In genomic region chr6:81972595-81972994, GRCm38 (mm10) we compare ENCODE assay signal across 21 mouse cellular contexts. TPM values are rescaled to one million over a fixed set of nuclear protein-coding genes. Genes with fewer than 3 reads are reported as not detected.
DNase-seq lines count a peak whose midpoint lies in the region; ATAC-seq and TF ChIP-seq lines count a peak whose summit lies in the region.
"Had no signal": no experiment of that assay in that cellular context is flagged by ENCODE, and none has a peak within 500 bp of the region (broad histone marks: within the 10 kb centered on the region; RNA-seq: fewer than 3 reads in every experiment).

No protein-coding gene starts in this region.

- H3K36me3 ChIP-seq in kidney, embryonic 15.5 days: no peaks in the 10 kb centered on the region
- H3K36me3 ChIP-seq in kidney, adult 2 months (ENCODE audit: control insufficient read depth, insufficient read depth, low read length): no peaks in the 10 kb centered on the region
- H3K36me3 ChIP-seq in kidney, embryonic 16.5 days (ENCODE audit: insufficient read depth, low read length): no peaks in the 10 kb centered on the region
- no peaks in the 10 kb centered on the region for H3K36me3 ChIP-seq in midbrain, embryonic 11.5 days (ENCODE audit: control insufficient read depth, insufficient read depth, low read length)
- no peaks in the 10 kb centered on the region for H3K36me3 ChIP-seq in midbrain, embryonic 16.5 days (ENCODE audit: control insufficient read depth, insufficient read depth, low read length)
- H3K36me3 ChIP-seq: G1E had no signal

- H3K9me3 ChIP-seq in kidney, embryonic 15.5 days (replicated peaks): no peaks in the 10 kb centered on the region
- H3K9me3 ChIP-seq in kidney, embryonic 16.5 days (ENCODE audit: low read length): no peaks in the 10 kb centered on the region
- H3K9me3 ChIP-seq in midbrain, embryonic 11.5 days (ENCODE audit: control insufficient read depth, low read length): no peaks in the 10 kb centered on the region
- H3K9me3 ChIP-seq in midbrain, embryonic 16.5 days (replicated peaks; ENCODE audit: control insufficient read depth, low read length, poor library complexity, severe bottlenecking): no peaks in the 10 kb centered on the region
- H3K9me3 ChIP-seq: G1E had no signal

- DNase-seq in heart, adult 11 months: peak; percentile 48
- DNase-seq in heart, adult 8-10 months (ENCODE audit: low spot score): no peak
- no peak for DNase-seq in kidney, adult 2 months
- DNase-seq in kidney, postnatal 25 days: no peak
- DNase-seq in midbrain, embryonic 11.5 days (ENCODE audit: low spot score, missing footprints): peak; percentile 73
- DNase-seq: adrenal gland, adult 2 months; adrenal gland, adult 8-10 months; adrenal gland, postnatal 10 days; adrenal gland, postnatal 14 days; adrenal gland, postnatal 25 days; adrenal gland, postnatal 36 days; B cell, adult 2 months; cerebellum, adult 11 months; cerebellum, adult 11-12 months had no signal

- 56% methylated on average over 8 of the region's 8 CpGs for WGBS in kidney, embryonic 15.5 days
- WGBS in kidney, adult 2 months: 62% methylated on average over 8 of the region's 8 CpGs
- 52% methylated on average over 8 of the region's 8 CpGs for WGBS in kidney, embryonic 16.5 days
- WGBS in midbrain, embryonic 11.5 days: 88% methylated on average over 8 of the region's 8 CpGs
- WGBS in midbrain, embryonic 16.5 days: 87% methylated on average over 8 of the region's 8 CpGs

- TF ChIP-seq CTCF in kidney, adult 2 months (conservative IDR thresholded peaks at IDR 0.05; ENCODE audit: insufficient read depth, insufficient read length, low read depth, low read length): no peak

- H3K27me3 ChIP-seq in kidney, embryonic 15.5 days: no peaks in the 10 kb centered on the region
- no peaks in the 10 kb centered on the region for H3K27me3 ChIP-seq in kidney, adult 2 months (replicated peaks; ENCODE audit: control insufficient read depth, insufficient read depth, low read length)
- no peaks in the 10 kb centered on the region for H3K27me3 ChIP-seq in kidney, embryonic 16.5 days (ENCODE audit: insufficient read depth, low read length)
- no peaks in the 10 kb centered on the region; the same call in none of the 2 replicates for H3K27me3 ChIP-seq in midbrain, embryonic 11.5 days (ENCODE audit: control insufficient read depth, insufficient read depth, low read length)
- H3K27me3 ChIP-seq in midbrain, embryonic 16.5 days (ENCODE audit: control insufficient read depth, insufficient read depth, low read depth, low read length): no peaks in the 10 kb centered on the region; the same call in 1 of the 2 replicates
- H3K27me3 ChIP-seq: Patski had no signal

- H3K9ac ChIP-seq in kidney, embryonic 15.5 days: no peak overlapping the region
- no peak overlapping the region for H3K9ac ChIP-seq in kidney, embryonic 16.5 days (replicated peaks; ENCODE audit: low read length)
- no peak overlapping the region for H3K9ac ChIP-seq in midbrain, embryonic 11.5 days (ENCODE audit: low read length)
- H3K9ac ChIP-seq in midbrain, embryonic 16.5 days (ENCODE audit: low read depth, low read length): no peak overlapping the region

- no peak overlapping the region for H3K27ac ChIP-seq in kidney, embryonic 15.5 days
- no peak overlapping the region for H3K27ac ChIP-seq in kidney, adult 2 months (ENCODE audit: insufficient read depth, low read depth, low read length)
- no peak overlapping the region for H3K27ac ChIP-seq in kidney, embryonic 16.5 days (ENCODE audit: low read length)
- no peak overlapping the region for H3K27ac ChIP-seq in midbrain, embryonic 11.5 days (ENCODE audit: low read depth, low read length)
- no peak overlapping the region for H3K27ac ChIP-seq in midbrain, embryonic 16.5 days (ENCODE audit: low read length)

- TF ChIP-seq POLR2A in kidney, adult 2 months (IDR thresholded peaks at IDR 0.05; ENCODE audit: low read depth, low read length): no peak

- no peaks in the 10 kb centered on the region for H3K4me1 ChIP-seq in kidney, embryonic 15.5 days
- no peaks in the 10 kb centered on the region for H3K4me1 ChIP-seq in kidney, adult 2 months (ENCODE audit: control insufficient read depth, insufficient read depth, low read length)
- no peaks in the 10 kb centered on the region for H3K4me1 ChIP-seq in kidney, embryonic 16.5 days (ENCODE audit: insufficient read depth, low read length)
- H3K4me1 ChIP-seq in midbrain, embryonic 11.5 days (ENCODE audit: control insufficient read depth, insufficient read depth, low read length): no peaks in the 10 kb centered on the region
- no peaks in the 10 kb centered on the region for H3K4me1 ChIP-seq in midbrain, embryonic 16.5 days (ENCODE audit: control insufficient read depth, insufficient read depth, low read length)

- ATAC-seq in kidney, embryonic 15.5 days (replicated peaks; ENCODE audit: low FRiP score): peak; percentile 34; the same call in 1 of the 2 replicates
- 0 out of 2 replicates have a peak, but pooled peaks have one; percentile 52 for ATAC-seq in kidney, embryonic 16.5 days (ENCODE audit: low FRiP score, low TSS enrichment)
- ATAC-seq in midbrain, embryonic 11.5 days (ENCODE audit: low FRiP score): no peak
- no peak for ATAC-seq in midbrain, embryonic 16.5 days
- ATAC-seq: activated CD4-positive, CD25-positive, alpha-beta regulatory T cell, adult 4 months; CD4-positive, CD25-positive, alpha-beta regulatory T cell, adult 4 months; Patski had no signal

- H3K4me2 ChIP-seq in kidney, embryonic 15.5 days: no peak overlapping the region
- H3K4me2 ChIP-seq in kidney, embryonic 16.5 days (replicated peaks; ENCODE audit: low read depth, low read length): no peak overlapping the region
- H3K4me2 ChIP-seq in midbrain, embryonic 11.5 days: no peak overlapping the region
- no peak overlapping the region for H3K4me2 ChIP-seq in midbrain, embryonic 16.5 days (ENCODE audit: low read length)

- no peak overlapping the region for H3K4me3 ChIP-seq in kidney, embryonic 15.5 days (replicated peaks)
- no peak overlapping the region for H3K4me3 ChIP-seq in kidney, adult 2 months (ENCODE audit: insufficient read depth, low read depth, low read length)
- H3K4me3 ChIP-seq in kidney, embryonic 16.5 days (ENCODE audit: low read length): no peak overlapping the region
- no peak overlapping the region for H3K4me3 ChIP-seq in midbrain, embryonic 11.5 days (ENCODE audit: low read depth, low read length)
- H3K4me3 ChIP-seq in midbrain, embryonic 16.5 days (ENCODE audit: low read depth, low read length): no peak overlapping the region

RNA-seq across cellular contexts. Expression of gene Mrpl19, which starts 6.8 kb away (rescaled TPM):
- 10 to 100 TPM; 37.6 to 46.0 (median 41.4) TPM for total RNA-seq in heart, adult 8-10 months (2022)
- polyA plus RNA-seq in kidney, embryonic 15.5 days (2015; fragmentation: Nextera tagmentation; extraction: Ambion mirVana): 56.1 and 57.8 TPM in 2 replicates
- 4.2 and 4.6 TPM in 2 replicates for polyA plus RNA-seq in kidney, adult 2 months (2012; rRNA removed)
- 49.2 and 57.1 TPM in 2 replicates for polyA plus RNA-seq in kidney, embryonic 16.5 days (2015; fragmentation: Nextera tagmentation; extraction: Ambion mirVana)
- polyA plus RNA-seq in midbrain, embryonic 11.5 days (2014; fragmentation: Nextera tagmentation; extraction: Ambion mirVana): 63.0 and 64.2 TPM in 2 replicates
- polyA plus RNA-seq in midbrain, embryonic 16.5 days (2015; fragmentation: Nextera tagmentation; extraction: Ambion mirVana): 38.2 and 41.7 TPM in 2 replicates

RNA-seq across cellular contexts. Expression of gene Gcfc2, which starts 49.1 kb away (rescaled TPM):
- 1 to 10 TPM; 2.3 to 4.6 (median 3.2) TPM for total RNA-seq in heart, adult 8-10 months (2022)
- 11.3 and 13.0 TPM in 2 replicates for polyA plus RNA-seq in kidney, embryonic 15.5 days (2015; fragmentation: Nextera tagmentation; extraction: Ambion mirVana)
- 1.5 TPM in 2 replicates for polyA plus RNA-seq in kidney, adult 2 months (2012; rRNA removed)
- polyA plus RNA-seq in kidney, embryonic 16.5 days (2015; fragmentation: Nextera tagmentation; extraction: Ambion mirVana): 10.1 and 11.0 TPM in 2 replicates
- polyA plus RNA-seq in midbrain, embryonic 11.5 days (2014; fragmentation: Nextera tagmentation; extraction: Ambion mirVana): 12.6 and 13.5 TPM in 2 replicates
- 7.6 and 8.4 TPM in 2 replicates for polyA plus RNA-seq in midbrain, embryonic 16.5 days (2015; fragmentation: Nextera tagmentation; extraction: Ambion mirVana)

Comparison
In these comparisons a context has a peak if more than half of its experiments do, and no peak if none do; other contexts are left out.
1. DNase-seq: peak in heart, adult 11 months (single experiment) and midbrain, embryonic 11.5 days (single experiment); none in heart, adult 8-10 months (single experiment), kidney, adult 2 months (single experiment) and kidney, postnatal 25 days (0 of 2).
2. ATAC-seq: peak in kidney, embryonic 15.5 days (single experiment) and kidney, embryonic 16.5 days (single experiment); none in midbrain, embryonic 11.5 days (single experiment) and midbrain, embryonic 16.5 days (single experiment).